Mouse (Mus musculus): ENCODE measurements around the gene Adad1. TPM values are rescaled to one million over a fixed set of nuclear protein-coding genes. Genes with fewer than 3 reads are reported as not detected.

The Adad1 gene
- polyA plus RNA-seq, 1 experiment from 2014 or later = 0.37 TPM

DNA sequence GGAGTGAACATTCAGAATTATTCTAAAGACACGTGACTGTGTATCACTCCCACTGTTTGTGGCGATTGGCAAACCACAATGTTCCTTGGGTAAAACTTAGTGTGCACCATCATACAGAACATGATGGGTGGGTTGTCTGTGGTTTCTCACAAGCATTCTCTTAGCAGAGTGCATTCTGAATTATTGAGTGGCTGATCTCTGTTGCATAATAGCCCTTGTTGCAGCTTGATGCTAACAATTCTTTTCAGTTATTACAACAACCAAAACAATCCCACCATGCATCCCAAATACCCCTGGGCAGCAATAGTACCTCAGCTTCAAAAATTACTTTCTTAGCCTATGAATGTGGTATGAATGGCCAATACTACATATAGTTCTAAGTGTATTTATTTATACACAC is 106.0 kb downstream of the Adad1 start:
- no peak overlapping the region for H3K27ac ChIP-seq (replicated peaks)
- no peak for ATAC-seq (ENCODE audit: insufficient number of reproducible peaks, low FRiP score, low TSS enrichment, low read depth)
- H3K4me3 ChIP-seq (replicated peaks) = no peak overlapping the region
- H3K4me2 ChIP-seq (replicated peaks) = no peak overlapping the region
- H3K27me3 ChIP-seq = no peaks in the 10 kb centered on the region
- no peaks in the 10 kb centered on the region for H3K9me3 ChIP-seq (replicated peaks)
- 84% methylated on average over 2 of the region's 2 CpGs for WGBS
- no peak overlapping the region for H3K9ac ChIP-seq
- no peaks in the 10 kb centered on the region for H3K36me3 ChIP-seq
- H3K4me1 ChIP-seq = no peaks in the 10 kb centered on the region

Other genes starting within 250 kb of the Adad1 start
- gene 4932438A13Rik, start 200.4 kb upstream of the Adad1 start, polyA plus RNA-seq (2015; fragmentation: Nextera tagmentation; extraction: Ambion mirVana) = 51.2 and 51.3 TPM in 2 replicates
- 0.25 and 0.44 TPM in 2 replicates for gene Il2, start 62.4 kb downstream of the Adad1 start, polyA plus RNA-seq (2015; fragmentation: Nextera tagmentation; extraction: Ambion mirVana)
- gene Il21, start 169.1 kb downstream of the Adad1 start, polyA plus RNA-seq (2015; fragmentation: Nextera tagmentation; extraction: Ambion mirVana) = not detected in 2 replicates
- gene Bbs12, start 249.0 kb downstream of the Adad1 start, polyA plus RNA-seq (2015; fragmentation: Nextera tagmentation; extraction: Ambion mirVana) = 7.0 and 8.3 TPM in 2 replicates
- gene Cetn4, start 249.2 kb downstream of the Adad1 start, polyA plus RNA-seq (2015; fragmentation: Nextera tagmentation; extraction: Ambion mirVana) = 5.2 and 6.8 TPM in 2 replicates